Mouse (Mus musculus) limb, embryonic 14.5 days (tissue): ENCODE measurements at regions not wholly inside any gene's neighbourhood (a gene's known extent, or its start where the extent isn't known, plus 50 kb on each side); places are given as distances from the start of the nearest gene placed in this dataset.

Experiments
- ATAC-seq: fragments of 200-750 bp; cut with Nextera tagmentation; 2 replicates; pipeline ENCODE4 v1.8.0; 2017; ENCODE audit warnings: low read depth, moderate number of reproducible peaks, moderate TSS enrichment; ENCODE audit not compliant: low FRiP score
- DNase-seq: peaks from one replicate; pipeline ENCODE4 v3.0.0-alpha.2; 2015; ENCODE audit warnings: low spot score
- H3K27ac ChIP-seq: fragments of 300-500 bp; sonication (generic); replicated peaks from 2 replicates; pipeline ENCODE4 v1.5.1; 2014; ENCODE audit warnings: low read depth, mild to moderate bottlenecking, low read length, moderate library complexity, mixed read lengths
- H3K27me3 ChIP-seq: fragments of 300-500 bp; sonication (generic); 2 replicates; pipeline ENCODE4 v1.6.1; 2014; ENCODE audit warnings: low read length, mixed read lengths; ENCODE audit not compliant: control insufficient read depth, insufficient read depth
- H3K36me3 ChIP-seq: fragments of 300-500 bp; sonication (generic); 2 replicates; pipeline ENCODE4 v1.6.1; 2014; ENCODE audit warnings: mild to moderate bottlenecking, low read length, moderate library complexity, mixed read lengths; ENCODE audit not compliant: control insufficient read depth, insufficient read depth
- H3K4me1 ChIP-seq: fragments of 300-500 bp; sonication (generic); 2 replicates; pipeline ENCODE4 v1.6.1; 2014; ENCODE audit warnings: antibody characterized with exemption, low read length, mixed read lengths; ENCODE audit not compliant: control insufficient read depth, insufficient read depth
- H3K4me2 ChIP-seq: fragments of 300-500 bp; sonication (generic); replicated peaks from 2 replicates; pipeline ENCODE4 v1.6.1; 2014; ENCODE audit warnings: low read depth, mild to moderate bottlenecking, low read length, moderate library complexity; ENCODE audit not compliant: severe bottlenecking
- H3K4me3 ChIP-seq: fragments of 300-500 bp; sonication (generic); replicated peaks from 2 replicates; pipeline ENCODE4 v1.5.1; 2014; ENCODE audit warnings: low read length
- H3K9ac ChIP-seq: fragments of 300-500 bp; sonication (generic); 2 replicates; pipeline ENCODE4 v1.6.1; 2014; ENCODE audit warnings: mild to moderate bottlenecking, low read depth, low read length, moderate library complexity; ENCODE audit not compliant: severe bottlenecking
- H3K9me3 ChIP-seq: fragments of 300-500 bp; sonication (generic); 2 replicates; pipeline ENCODE4 v1.6.1; 2016; ENCODE audit warnings: low read length; ENCODE audit not compliant: control insufficient read depth
- POLR2A ChIP-seq: fragments of 200-500 bp; IDR thresholded peaks from 2 replicates; pipeline ENCODE4 v1.8.0; 2012; ENCODE audit warnings: inconsistent platforms, mild to moderate bottlenecking, moderate library complexity, borderline replicate concordance; ENCODE audit not compliant: insufficient read depth, insufficient read length; ENCODE audit errors: extremely low read depth
- WGBS: fragments of 180-500 bp; shearing (Covaris S2); extraction: QIAGEN DNeasy Blood & Tissue Kit; methylation state at CpG from one replicate; pipeline ENCODE4 v1.1.7; 2014; 5-methylcytosine and 5-hydroxymethylcytosine counted together

DNA sequence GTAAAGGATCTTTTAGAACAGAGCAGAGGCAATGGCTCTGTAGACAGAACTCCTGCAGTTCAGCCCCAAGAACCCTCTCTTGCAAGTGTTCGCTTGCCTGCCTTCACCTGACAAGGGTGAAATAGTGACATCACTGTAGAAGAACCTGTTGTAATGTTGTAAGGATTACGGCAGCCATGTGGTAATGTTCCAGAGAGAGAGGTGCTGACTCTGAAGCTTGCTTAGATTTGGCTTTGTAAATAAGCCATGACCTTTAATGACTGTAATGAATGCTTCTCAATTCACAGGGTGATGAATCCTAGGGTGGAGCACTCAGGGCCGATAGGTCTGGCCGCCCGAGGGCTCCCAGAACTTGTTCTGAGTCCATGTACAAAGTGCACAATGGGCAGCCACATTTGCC is 230.2 kb downstream of the Irx1 start:
- Histone ChIP-seq H3K9me3 (no peaks in the 10 kb centered on the region), H3K36me3 (no peaks in the 10 kb centered on the region), H3K4me1 (peaks cover 20% of the 10 kb centered on the region), H3K27ac (no peak overlapping the region), H3K9ac (no peak overlapping the region), H3K4me2 (no peak overlapping the region), H3K27me3 (no peaks in the 10 kb centered on the region; the same call in 1 of the 2 replicates), H3K4me3 (no peak overlapping the region)
- DNase-seq (no peak), ATAC-seq (no peak)
- 72% methylated on average over 5 of the region's 5 CpGs for WGBS
- no peak for TF ChIP-seq POLR2A

DNA sequence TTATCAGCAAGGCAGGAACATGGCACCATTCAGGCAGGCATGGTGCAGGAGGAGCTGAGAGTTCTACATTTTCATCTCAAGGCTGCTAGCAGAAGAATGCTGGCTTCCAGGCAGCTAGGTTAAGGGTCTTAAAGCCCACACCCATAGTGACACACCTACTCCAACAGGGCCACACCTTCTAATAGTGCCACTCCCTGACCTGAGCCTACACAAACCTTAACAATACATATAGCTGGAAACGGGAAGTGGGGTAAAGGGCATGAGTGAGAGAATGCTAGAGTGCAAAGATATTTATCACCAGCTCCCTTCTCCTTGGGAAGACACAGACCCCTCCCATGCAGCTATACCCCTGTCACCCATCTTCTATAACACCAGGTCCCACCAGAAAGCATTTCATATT is 230.6 kb downstream of the Irx1 start:
- no peak for TF ChIP-seq POLR2A
- Histone ChIP-seq H3K9ac (no peak overlapping the region), H3K4me2 (no peak overlapping the region), H3K4me3 (no peak overlapping the region), H3K27me3 (no peaks in the 10 kb centered on the region; the same call in 1 of the 2 replicates), H3K27ac (no peak overlapping the region), H3K4me1 (peaks cover 20% of the 10 kb centered on the region), H3K36me3 (no peaks in the 10 kb centered on the region), H3K9me3 (no peaks in the 10 kb centered on the region)
- no peak for DNase-seq
- WGBS, result 77% methylated on average over 1 of the region's 1 CpGs
- no peak for ATAC-seq

DNA sequence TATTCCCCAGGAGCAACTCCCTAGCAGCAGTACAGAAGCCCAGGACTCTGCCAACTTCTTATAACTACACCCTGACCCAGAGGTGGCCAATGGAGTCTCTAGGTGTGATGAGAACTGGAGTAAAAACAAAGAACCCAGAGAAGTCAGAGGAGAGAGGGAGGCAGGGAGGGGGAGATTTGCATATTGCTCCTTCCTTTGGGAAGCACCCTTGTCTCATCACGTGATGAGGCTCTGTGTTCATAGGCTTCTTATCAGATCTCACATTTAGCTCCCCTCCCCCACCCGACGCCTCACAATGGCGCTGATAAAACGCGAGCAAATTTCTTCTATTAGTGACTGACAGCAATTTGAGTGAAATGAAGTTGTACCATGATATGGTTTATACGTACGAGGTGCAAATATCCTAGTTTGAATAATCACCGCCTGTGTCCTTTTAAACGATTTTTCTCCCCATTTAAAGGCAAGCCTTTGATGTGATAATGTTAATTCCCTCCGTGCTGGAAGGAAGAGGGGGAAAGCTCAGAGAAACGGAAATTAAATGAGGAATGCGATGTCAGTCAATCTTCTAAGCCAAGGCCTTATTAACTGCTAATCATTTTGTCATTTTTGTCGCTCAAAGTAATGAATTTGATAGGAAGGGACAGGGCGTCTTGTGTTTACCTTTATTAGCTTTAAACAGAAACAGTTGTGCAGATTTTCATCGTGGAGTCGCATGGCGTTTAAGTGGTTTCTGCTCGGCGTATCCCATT is 273.3 kb downstream of the Irx1 start:
- ATAC-seq, result no peak
- no peak overlapping the region for H3K27ac ChIP-seq
- H3K36me3 ChIP-seq, result no peaks in the 10 kb centered on the region
- no peaks in the 10 kb centered on the region for H3K9me3 ChIP-seq
- H3K4me3 ChIP-seq, result no peak overlapping the region
- WGBS, result 8% methylated on average over 20 of the region's 20 CpGs
- TF ChIP-seq POLR2A, result no peak
- H3K4me1 ChIP-seq, result peaks cover 3% of the 10 kb centered on the region; the same call in 1 of the 2 replicates
- H3K27me3 ChIP-seq, result no peaks in the 10 kb centered on the region; the same call in 1 of the 2 replicates
- H3K9ac ChIP-seq, result no peak overlapping the region
- no peak for DNase-seq
- H3K4me2 ChIP-seq, result no peak overlapping the region

DNA sequence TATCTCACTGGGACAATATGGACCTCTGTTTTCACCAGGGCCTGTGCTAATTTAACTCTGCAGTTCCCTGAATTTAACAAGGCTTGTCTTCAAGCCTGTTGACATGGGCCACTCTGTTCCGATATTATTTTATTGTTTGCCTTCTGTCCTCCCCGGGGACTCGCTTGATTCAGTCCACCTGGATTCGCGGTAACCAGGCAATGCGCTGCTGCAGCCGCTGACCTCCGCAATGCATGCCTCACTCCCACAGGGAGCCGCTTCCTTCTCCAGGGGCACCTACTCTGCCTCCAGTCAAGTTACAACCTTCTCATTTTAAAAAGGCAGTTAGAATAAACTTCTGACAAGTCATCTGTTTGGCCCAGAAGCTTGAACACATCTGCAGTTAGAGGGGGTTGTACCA is 274.3 kb downstream of the Irx1 start:
- Histone ChIP-seq H3K9ac (no peak overlapping the region), H3K27ac (no peak overlapping the region), H3K27me3 (no peaks in the 10 kb centered on the region; the same call in 1 of the 2 replicates), H3K4me3 (no peak overlapping the region), H3K4me1 (peaks cover 3% of the 10 kb centered on the region; the same call in 1 of the 2 replicates), H3K9me3 (no peaks in the 10 kb centered on the region), H3K4me2 (no peak overlapping the region), H3K36me3 (no peaks in the 10 kb centered on the region)
- WGBS, result 17% methylated on average over 9 of the region's 9 CpGs
- no peak for TF ChIP-seq POLR2A
- ATAC-seq (no peak), DNase-seq (no peak)

DNA sequence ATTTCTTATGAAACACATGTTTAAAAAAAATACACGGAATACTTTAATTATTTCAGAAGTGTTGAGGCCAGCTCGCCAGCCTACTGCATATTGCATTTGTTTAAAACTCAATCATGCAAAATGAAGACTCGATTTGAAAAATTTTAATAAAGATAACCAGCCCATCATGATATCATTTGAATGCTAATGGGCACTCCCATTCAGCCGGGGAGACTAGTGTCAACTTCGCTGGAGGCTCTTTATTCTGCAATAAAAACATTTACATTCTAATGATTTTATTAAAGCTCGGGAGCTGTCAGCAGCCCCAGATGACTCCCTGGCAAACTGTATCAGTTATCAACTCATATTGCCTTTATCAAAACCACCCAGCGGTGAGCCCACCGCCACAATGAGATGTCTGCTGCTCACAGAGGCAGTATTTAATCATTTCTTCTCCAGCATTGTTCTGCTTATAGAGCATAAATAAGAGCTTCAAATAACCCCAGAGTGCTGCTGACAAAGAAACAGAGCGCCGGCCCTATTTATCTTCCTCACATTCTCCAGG is 287.4 kb downstream of the Irx1 start:
- H3K4me1 ChIP-seq, result no peaks in the 10 kb centered on the region
- no peaks in the 10 kb centered on the region for H3K9me3 ChIP-seq
- WGBS, result 76% methylated on average over 10 of the region's 10 CpGs
- H3K9ac ChIP-seq, result no peak overlapping the region
- H3K4me3 ChIP-seq, result no peak overlapping the region
- H3K36me3 ChIP-seq, result no peaks in the 10 kb centered on the region
- no peak for TF ChIP-seq POLR2A
- ATAC-seq (no peak), DNase-seq (no peak)
- H3K4me2 ChIP-seq, result no peak overlapping the region
- no peak overlapping the region for H3K27ac ChIP-seq
- no peaks in the 10 kb centered on the region for H3K27me3 ChIP-seq
